Mouse (Mus musculus): ENCODE measurements around the gene Klhl36.

DNA sequence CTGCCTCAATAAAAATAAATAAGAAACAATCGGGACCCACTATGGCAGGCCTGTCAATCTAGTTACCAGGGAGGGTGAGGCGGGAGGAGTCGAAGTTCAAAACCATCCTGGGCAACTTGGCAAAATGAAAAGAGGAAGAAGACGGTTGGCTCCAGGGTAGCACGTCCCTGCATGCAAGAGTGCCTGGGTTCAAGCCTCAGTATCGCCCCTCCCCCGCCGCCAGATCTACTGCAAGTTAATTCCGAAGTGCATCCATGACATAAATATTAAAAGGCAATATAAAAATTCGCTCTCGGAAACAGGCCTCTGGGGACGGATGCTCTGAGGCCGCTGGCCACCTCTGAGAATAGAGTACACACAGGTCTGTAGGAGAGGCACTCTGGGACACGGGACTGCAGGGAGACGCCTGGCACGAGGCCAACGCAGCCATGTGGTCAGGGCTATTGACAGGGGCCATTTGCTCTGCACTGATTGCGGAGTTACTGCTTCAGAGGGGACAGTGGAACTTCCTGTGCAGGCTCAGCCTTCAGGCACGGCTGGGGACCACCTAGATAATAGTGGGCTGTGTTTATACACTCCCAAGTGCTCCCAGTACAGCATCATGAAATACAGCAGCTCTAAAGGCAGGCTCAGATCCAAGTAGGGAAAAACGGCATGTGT lies 30.6 kb upstream of the Klhl36 start:
- TF ChIP-seq CTCF (IDR thresholded peaks at IDR 0.05; ENCODE audit: low read depth) (no peak), EP300 (IDR thresholded peaks at IDR 0.05; ENCODE audit: low read depth) (no peak)

Data from heart, postnatal 0 days (tissue).